Mouse (Mus musculus) intestine, embryonic 16.5 days (tissue): ENCODE data around the gene Syn1. TPM values are rescaled to one million over a fixed set of nuclear protein-coding genes. Genes with fewer than 3 reads are reported as not detected.

Experiments used
- ATAC-seq: fragments of 200-750 bp; cut with Nextera tagmentation; 2 replicates; pipeline ENCODE4 v1.8.0; 2017; ENCODE audit warnings: moderate TSS enrichment, moderate library complexity
- H3K27ac ChIP-seq: fragments of 300-500 bp; sonication (generic); 2 replicates; pipeline ENCODE4 v1.5.1; 2014; ENCODE audit warnings: mild to moderate bottlenecking, low read length
- H3K27me3 ChIP-seq: fragments of 300-500 bp; sonication (generic); replicated peaks from 2 replicates; pipeline ENCODE4 v1.6.1; 2014; ENCODE audit warnings: low read length, control low read depth, mixed read lengths; ENCODE audit not compliant: control insufficient read depth, insufficient read depth
- H3K36me3 ChIP-seq: fragments of 300-500 bp; sonication (generic); 2 replicates; pipeline ENCODE4 v1.6.1; 2014; ENCODE audit warnings: low read length, control low read depth; ENCODE audit not compliant: control insufficient read depth, insufficient read depth
- H3K4me1 ChIP-seq: fragments of 300-500 bp; sonication (generic); 2 replicates; pipeline ENCODE4 v1.6.1; 2014; ENCODE audit warnings: low read length, control low read depth, mixed read lengths; ENCODE audit not compliant: control insufficient read depth, insufficient read depth
- H3K4me2 ChIP-seq: fragments of 300-500 bp; sonication (generic); 2 replicates; pipeline ENCODE4 v1.6.1; 2014; ENCODE audit warnings: low read depth, low read length, control low read depth
- H3K4me3 ChIP-seq: fragments of 300-500 bp; sonication (generic); 2 replicates; pipeline ENCODE4 v1.5.1; 2014; ENCODE audit warnings: mild to moderate bottlenecking, low read length
- H3K9ac ChIP-seq: fragments of 300-500 bp; sonication (generic); 2 replicates; pipeline ENCODE4 v1.6.1; 2014; ENCODE audit warnings: low read depth, low read length
- H3K9me3 ChIP-seq: fragments of 300-500 bp; sonication (generic); 2 replicates; pipeline ENCODE4 v1.6.1; 2016; ENCODE audit warnings: low read length, control low read depth; ENCODE audit not compliant: control insufficient read depth
- WGBS: fragments of 180-500 bp; shearing (Covaris S2); extraction: QIAGEN DNeasy Blood & Tissue Kit; methylation state at CpG from one replicate; pipeline ENCODE4 v1.1.7; 2014; 5-methylcytosine and 5-hydroxymethylcytosine counted together
- polyA plus RNA-seq: library from polyadenylated mRNA; unstranded; fragments of >200 nt; fragmentation: Nextera tagmentation; extraction: Ambion mirVana; gene quantifications from 2 replicates; pipeline ENCODE4 v1.2.1, GENCODE M21; 2015

Syn1 gene
- polyA plus RNA-seq, 1 experiment from 2014 or later, result 1.2 TPM

DNA sequence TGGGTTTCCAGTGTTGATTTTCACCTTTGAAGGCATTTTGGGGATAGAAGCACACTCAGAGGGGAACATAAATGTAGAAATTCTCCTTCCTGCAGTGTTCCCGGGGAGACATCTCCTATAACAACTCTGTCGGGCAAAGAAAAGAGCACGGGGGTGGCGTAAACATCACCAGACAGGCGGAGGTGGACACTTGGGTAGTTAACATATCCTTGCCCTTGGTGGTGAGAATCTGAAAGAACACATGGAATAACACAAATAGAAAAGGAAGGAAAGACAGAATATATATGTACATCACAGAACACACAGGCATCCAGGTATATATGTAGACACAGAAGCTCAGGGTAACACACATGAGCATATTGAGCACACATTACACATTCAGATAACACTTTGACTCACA lies 562 bp upstream of the Syn1 start:
- 0 out of 2 replicates have a peak, but pooled peaks have one; percentile 11 for ATAC-seq
- H3K4me1 ChIP-seq, result no peaks in the 10 kb centered on the region
- no peak overlapping the region for H3K4me3 ChIP-seq
- H3K27ac ChIP-seq, result no peak overlapping the region
- H3K4me2 ChIP-seq, result peak overlapping the region; percentile 72
- H3K36me3 ChIP-seq, result no peaks in the 10 kb centered on the region
- WGBS, result 40% methylated on average over 5 of the region's 5 CpGs
- no peaks in the 10 kb centered on the region for H3K27me3 ChIP-seq
- no peak overlapping the region for H3K9ac ChIP-seq
- H3K9me3 ChIP-seq, result no peaks in the 10 kb centered on the region

DNA sequence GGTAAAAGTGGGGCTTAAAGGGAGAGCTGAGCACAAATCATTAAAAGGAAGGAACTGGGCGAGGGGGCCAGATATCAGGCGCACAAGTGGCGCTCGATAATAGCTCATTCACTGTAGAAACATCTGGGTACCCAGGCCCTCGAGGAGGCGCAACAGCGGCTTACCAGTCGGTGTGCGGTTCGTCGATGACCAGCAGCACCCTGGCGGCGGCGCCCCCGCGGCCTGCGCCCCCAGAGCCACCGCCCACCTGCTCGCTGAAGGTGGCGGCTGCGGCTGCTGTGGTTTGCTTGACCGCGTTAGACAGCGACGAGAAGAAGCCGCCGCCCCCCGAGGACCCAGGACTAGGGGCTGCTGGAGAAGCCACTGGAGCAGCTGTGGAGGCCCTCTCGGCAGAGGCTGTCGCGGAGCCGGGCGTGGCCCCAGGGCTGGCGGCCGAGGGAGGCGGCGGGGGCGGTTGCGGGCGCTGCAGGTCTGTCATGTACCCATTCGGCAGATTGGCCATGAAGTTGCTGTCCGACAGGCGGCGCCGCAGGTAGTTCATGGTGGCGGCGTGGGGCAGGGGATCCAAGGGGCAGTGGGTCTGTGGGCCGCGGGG lies 458 bp downstream of the Syn1 start:
- Histone ChIP-seq H3K9me3 (no peaks in the 10 kb centered on the region), H3K36me3 (no peaks in the 10 kb centered on the region), H3K4me3 (peak overlapping the region; percentile 48), H3K4me2 (peak overlapping the region; percentile 72), H3K27me3 (no peaks in the 10 kb centered on the region), H3K27ac (no peak overlapping the region), H3K4me1 (no peaks in the 10 kb centered on the region), H3K9ac (peak overlapping the region; percentile 43; the same call in 1 of the 2 replicates)
- 11% methylated on average over 35 of the region's 49 CpGs for WGBS
- peak; percentile 71 for ATAC-seq

DNA sequence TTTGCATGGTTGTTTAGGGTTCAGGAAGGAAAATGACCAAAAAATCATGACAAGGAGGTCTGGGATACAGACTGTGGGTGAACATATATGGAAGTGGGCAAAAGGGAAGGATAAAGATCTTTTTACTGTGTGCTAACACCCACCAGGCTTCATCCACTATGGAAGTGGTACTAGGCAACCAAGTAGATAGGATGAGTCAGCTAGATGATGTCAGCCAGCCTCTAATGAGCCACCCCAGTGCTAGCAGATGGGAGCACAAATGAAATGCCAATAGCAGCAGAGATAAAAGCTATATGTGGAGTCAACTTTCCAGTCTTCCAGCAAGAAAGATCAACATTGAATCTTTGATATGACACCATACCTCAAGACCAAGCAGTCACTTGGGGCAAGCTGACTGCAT lies 5.7 kb downstream of the Syn1 start:
- H3K27ac ChIP-seq, result no peak overlapping the region
- H3K4me1 ChIP-seq, result no peaks in the 10 kb centered on the region
- H3K4me2 ChIP-seq, result no peak overlapping the region
- H3K36me3 ChIP-seq, result no peaks in the 10 kb centered on the region
- no peak overlapping the region for H3K9ac ChIP-seq
- ATAC-seq, result no peak
- no peaks in the 10 kb centered on the region for H3K9me3 ChIP-seq
- H3K27me3 ChIP-seq, result no peaks in the 10 kb centered on the region
- no peak overlapping the region for H3K4me3 ChIP-seq

DNA sequence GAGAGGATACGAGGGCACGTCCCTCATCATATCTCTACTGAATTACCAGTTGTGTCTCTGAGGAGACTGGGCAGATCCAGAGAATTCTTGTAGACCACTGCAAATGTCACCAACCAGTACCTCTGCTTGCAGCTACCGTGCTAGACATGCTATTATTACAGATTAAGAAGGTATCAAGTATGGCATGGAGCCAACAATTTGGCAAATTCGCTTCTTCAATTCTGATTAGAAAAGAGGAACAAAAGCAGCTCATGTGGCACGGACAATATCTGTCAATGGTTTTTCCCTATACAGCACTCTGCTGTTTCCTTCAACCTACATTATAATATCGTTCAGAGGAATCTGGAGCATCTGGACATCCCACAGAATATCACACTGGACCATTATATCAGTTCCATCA lies 7.1 kb downstream of the Syn1 start:
- Histone ChIP-seq H3K9me3 (no peaks in the 10 kb centered on the region), H3K4me1 (no peaks in the 10 kb centered on the region), H3K9ac (no peak overlapping the region), H3K36me3 (no peaks in the 10 kb centered on the region), H3K4me2 (no peak overlapping the region), H3K27me3 (no peaks in the 10 kb centered on the region), H3K4me3 (no peak overlapping the region), H3K27ac (no peak overlapping the region)
- no peak for ATAC-seq
- WGBS, result 83% methylated on average over 6 of the region's 6 CpGs

DNA sequence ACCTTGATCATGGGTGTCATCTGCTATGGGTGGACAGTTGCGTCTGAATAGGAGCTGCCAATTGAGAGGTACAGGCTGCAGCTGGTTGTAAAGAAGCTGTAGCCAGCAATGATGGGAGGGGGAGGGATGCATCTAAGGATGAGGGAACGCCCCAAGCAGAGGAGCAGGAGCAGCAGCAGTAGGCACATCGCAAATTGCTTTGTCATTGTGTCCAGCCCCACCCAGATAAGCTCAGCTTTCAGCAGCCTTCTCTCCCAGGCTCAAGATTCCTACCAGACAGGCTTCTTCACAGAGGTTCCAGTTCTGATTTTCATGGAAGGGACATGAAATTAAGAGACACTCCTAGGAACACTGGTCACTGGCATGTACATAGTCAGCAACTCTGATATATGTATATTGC lies 10.7 kb downstream of the Syn1 start:
- no peaks in the 10 kb centered on the region for H3K27me3 ChIP-seq
- WGBS, result 48% methylated on average over 3 of the region's 3 CpGs

DNA sequence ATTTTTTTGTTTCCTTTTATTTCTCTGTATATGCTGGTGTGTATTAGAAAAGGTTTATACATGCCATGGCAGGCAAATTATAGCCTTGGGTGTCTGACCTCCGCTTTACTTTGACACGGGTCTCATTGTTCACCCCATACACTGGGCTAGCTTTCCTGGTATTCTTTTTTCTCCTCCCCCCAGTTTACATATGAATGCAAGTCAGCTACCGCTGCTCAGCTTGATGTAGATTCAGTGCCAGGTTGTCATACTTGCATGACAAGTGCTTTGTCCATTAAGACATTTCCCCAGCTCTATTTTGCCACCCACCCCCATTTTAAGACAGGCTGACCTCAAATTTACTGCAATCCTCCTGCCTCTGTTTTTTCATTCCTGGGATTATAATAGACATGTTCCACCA lies 45.6 kb downstream of the Syn1 start:
- no peak overlapping the region for H3K27ac ChIP-seq
- H3K36me3 ChIP-seq, result no peaks in the 10 kb centered on the region
- WGBS, result 61% methylated on average over 3 of the region's 3 CpGs
- no peak overlapping the region for H3K4me2 ChIP-seq
- no peak overlapping the region for H3K4me3 ChIP-seq
- no peaks in the 10 kb centered on the region for H3K27me3 ChIP-seq
- no peak for ATAC-seq
- no peak overlapping the region for H3K9ac ChIP-seq
- no peaks in the 10 kb centered on the region for H3K4me1 ChIP-seq
- H3K9me3 ChIP-seq, result no peaks in the 10 kb centered on the region

More for the DNA sequence above, 10.7 kb downstream of the Syn1 start:
- no peak overlapping the region for H3K4me3 ChIP-seq
- no peak overlapping the region for H3K27ac ChIP-seq
- no peaks in the 10 kb centered on the region for H3K4me1 ChIP-seq
- H3K9ac ChIP-seq, result no peak overlapping the region
- H3K4me2 ChIP-seq, result no peak overlapping the region
- no peaks in the 10 kb centered on the region for H3K9me3 ChIP-seq
- ATAC-seq, result no peak
- H3K36me3 ChIP-seq, result no peaks in the 10 kb centered on the region

DNA sequence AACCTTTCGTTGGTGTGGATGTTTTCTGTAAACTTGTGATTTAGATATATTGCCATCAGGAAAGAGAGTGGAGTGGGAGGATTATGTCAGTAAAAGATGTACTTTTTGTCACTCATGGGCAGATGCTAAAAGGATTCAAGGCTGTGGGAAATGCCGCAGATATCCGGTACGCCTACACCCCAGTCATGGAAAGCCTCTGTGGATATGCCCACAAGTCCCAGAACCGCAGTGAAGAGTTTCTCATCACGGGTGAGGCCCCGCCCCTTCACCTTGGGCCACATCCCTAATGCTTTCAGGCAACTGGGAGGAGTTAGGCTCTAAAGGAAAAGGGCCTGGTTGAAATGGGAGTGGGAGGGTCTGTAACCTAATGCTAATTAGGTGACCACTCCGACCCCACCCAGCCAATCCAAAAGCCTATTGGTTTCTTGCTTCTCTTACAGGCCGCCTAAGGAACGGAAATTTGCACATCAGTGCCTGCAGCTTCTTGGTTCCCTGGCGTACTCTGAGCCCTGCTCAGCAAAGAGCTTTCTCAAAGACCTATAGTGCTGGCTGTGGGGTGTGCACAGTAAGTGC lies 47.8 kb downstream of the Syn1 start:
- no peaks in the 10 kb centered on the region for H3K27me3 ChIP-seq
- no peak overlapping the region for H3K4me3 ChIP-seq
- H3K9me3 ChIP-seq, result no peaks in the 10 kb centered on the region
- no peak for ATAC-seq
- WGBS, result 45% methylated on average over 11 of the region's 11 CpGs
- H3K4me2 ChIP-seq, result no peak overlapping the region
- H3K27ac ChIP-seq, result no peak overlapping the region
- H3K4me1 ChIP-seq, result no peaks in the 10 kb centered on the region
- H3K9ac ChIP-seq, result no peak overlapping the region
- no peaks in the 10 kb centered on the region for H3K36me3 ChIP-seq

DNA sequence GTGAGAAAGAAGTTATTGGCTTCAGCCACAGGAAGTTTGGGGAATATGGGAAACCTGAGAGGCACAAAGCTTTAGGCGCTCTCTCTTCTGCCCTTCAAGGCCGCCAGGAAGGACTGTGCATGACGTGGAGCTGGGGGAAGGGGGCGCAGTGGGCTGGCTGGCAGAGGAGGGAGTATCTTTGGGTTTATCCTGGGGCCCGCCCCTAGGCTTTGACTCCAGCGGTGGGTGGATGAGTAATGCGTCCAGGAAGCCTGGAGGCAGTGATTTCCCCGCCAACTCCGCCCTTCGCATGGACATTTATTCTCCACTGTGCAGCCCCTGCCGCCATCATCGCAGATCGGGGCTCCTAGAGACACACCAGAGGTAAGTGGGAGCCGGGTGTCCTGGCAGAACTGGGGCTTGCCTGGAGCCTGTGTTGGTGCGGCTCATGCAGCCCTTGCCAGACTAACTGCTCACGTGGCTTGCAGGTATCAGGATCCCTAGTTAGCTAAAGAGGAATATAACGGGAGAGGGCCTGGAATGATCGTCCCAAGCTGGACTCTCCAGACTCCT lies 50.8 kb downstream of the Syn1 start, which contains the start of gene Timp1:
Timp1 (plus strand) TSS at position 205 of the 552 bp plus-strand sequence.
- no peaks in the 10 kb centered on the region for H3K27me3 ChIP-seq

DNA sequence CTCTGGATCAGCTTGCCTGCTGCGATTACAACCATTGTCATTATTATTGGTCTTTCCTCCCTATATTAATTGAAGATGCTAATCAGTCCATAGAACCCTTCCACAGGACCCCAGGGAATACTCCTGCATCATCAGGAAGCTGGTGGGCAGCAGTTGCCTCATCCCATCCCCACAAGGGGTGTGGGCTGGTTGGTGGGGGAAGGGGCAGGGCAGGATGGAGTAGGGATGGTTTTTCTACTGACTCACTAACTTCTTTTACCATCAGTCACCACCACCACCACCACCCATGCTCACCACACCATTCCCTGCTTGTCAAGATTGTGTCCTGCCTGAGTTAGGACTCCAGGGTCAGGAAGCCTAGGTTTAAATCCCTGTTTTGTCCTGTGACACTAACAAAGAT lies 51.6 kb downstream of the Syn1 start:
- Histone ChIP-seq H3K9me3 (no peaks in the 10 kb centered on the region), H3K9ac (no peak overlapping the region), H3K4me3 (no peak overlapping the region), H3K27me3 (no peaks in the 10 kb centered on the region), H3K36me3 (no peaks in the 10 kb centered on the region), H3K4me2 (no peak overlapping the region), H3K27ac (no peak overlapping the region), H3K4me1 (no peaks in the 10 kb centered on the region)
- 81% methylated on average over 1 of the region's 1 CpGs for WGBS
- no peak for ATAC-seq

More for the DNA sequence above, 50.8 kb downstream of the Syn1 start, which contains the start of gene Timp1:
- WGBS, result 17% methylated on average over 18 of the region's 18 CpGs
- Histone ChIP-seq H3K36me3 (no peaks in the 10 kb centered on the region), H3K9me3 (no peaks in the 10 kb centered on the region), H3K4me3 (peak within 1 kb of the TSS; percentile 43), H3K27ac (no peak within 1 kb of the TSS), H3K9ac (peak within 1 kb of the TSS; percentile 56; the same call in 1 of the 2 replicates), H3K4me1 (no peaks in the 10 kb centered on the region), H3K4me2 (peak within 1 kb of the TSS; percentile 55)
- ATAC-seq, result peak; percentile 90
